Mouse (Mus musculus) gastrocnemius, postnatal 10 days (tissue): ENCODE results near the gene Med26. TPM values are rescaled to one million over a fixed set of nuclear protein-coding genes. Genes with fewer than 3 reads are reported as not detected.

ENCODE experiments used
- DNase-seq: peaks from one replicate; pipeline ENCODE4 v3.0.0; 2021; ENCODE audit warnings: mixed read lengths
- long read RNA-seq, 2 experiments: library from polyadenylated mRNA; stranded (forward); transcript quantifications; one replicate each; pipeline ENCODE4 v2.0.0; 2021
- total RNA-seq, 2 experiments: library from RNA; stranded (reverse); gene quantifications; 2 replicates each; pipeline ENCODE4 v1.2.3; 2021

Med26 gene
- total RNA-seq: 1 to 10 TPM; 7.0 to 9.3 TPM
- long read RNA-seq, experiment 1, partial matches to known transcripts: 0 of 6 reads
- long read RNA-seq, experiment 1, other reads (novel, unspliced or antisense): 3 of 6 reads
- long read RNA-seq, experiment 2, transcript Med26-201 (3 exons, 2,997 nt): major isoform, 7 of 8 reads
- long read RNA-seq, experiment 2, partial matches to known transcripts: 0 of 8 reads
- long read RNA-seq, experiment 2, other reads (novel, unspliced or antisense): 1 of 8 reads

DNA sequence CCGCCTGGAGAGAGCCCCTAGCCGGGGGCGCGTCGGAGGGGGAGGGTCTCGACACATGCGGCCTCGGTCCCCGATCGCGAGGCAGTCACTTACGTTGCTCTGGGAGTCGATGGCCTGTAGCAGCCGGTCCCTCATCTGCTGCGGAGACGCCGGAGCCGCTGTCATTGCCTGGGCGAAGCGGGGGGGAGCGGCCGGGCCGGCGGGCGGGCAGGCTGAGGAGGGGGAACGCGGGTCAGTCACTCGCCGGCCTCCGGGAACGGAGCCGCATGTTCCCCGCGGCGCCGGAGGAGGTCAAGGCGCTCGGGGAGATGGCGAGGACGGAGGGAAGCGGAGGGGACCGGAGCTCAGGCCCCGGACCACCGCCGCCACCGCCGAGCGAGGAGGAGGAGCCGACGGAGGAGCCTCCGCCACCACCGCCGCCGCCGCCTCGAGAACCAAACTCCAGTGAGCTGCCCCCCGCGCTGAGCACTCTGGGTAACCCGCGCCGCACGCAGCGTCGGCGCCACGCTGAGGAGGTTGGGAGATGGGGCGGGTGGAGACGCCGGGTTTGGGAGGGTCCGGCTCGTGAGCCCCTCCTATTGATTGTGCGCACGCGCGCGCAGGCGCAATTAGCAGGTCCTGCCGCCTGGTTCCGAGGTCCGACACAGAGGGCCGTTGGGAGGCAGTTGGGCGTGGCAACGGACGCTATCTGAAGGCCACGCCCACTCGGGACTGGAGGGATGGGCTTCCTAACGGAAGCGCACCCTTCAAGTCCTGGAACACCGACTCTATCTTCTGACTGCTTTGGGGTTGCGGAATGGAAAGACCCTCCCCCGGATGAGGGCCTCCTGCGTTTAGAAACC lies at the start of gene Med26:
Med26 (minus strand) TSS at position 469 of the 842 bp plus-strand sequence.
- DNase-seq: peak; percentile 96

DNA sequence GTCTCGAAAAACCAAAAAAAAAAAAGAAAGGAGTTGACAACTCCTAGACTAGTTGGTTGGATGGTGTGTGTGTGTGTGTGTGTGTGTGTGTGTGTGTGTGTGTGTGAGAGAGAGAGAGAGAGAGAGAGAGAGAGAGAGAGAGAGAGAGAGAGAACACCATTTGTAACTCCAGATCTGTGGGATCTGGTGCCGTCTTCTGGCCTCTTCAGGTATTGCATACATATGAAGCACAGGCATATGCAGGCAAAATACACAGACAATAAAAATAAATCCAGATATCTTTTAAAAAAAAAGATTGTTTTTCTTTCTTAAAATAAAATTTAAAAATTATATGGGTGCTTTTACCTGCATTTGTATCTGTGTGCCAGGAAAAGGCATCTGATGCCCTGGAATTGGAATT lies 42.1 kb upstream of the Med26 start:
- DNase-seq: peak; percentile 45

DNA sequence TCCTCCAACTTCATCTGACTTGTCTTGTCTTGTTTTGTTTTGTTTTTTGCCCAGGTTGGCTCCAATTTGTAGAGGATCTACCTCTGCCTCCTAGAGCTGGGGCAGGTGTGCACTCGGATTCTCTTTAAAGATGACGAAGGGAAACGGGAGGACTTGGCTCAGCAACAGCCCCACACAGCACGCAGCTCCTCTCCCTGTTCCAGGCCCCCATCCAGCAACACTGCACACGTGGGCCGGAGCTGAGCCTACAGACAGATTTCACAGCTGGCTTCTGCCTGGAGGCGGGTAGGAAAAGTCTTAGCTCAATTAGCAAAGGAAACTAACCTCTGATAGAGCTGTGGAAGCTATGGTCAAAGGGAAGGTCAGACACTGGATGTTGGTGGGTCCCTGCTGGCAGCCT lies 41.2 kb upstream of the Med26 start:
- peak; percentile 56 for DNase-seq

DNA sequence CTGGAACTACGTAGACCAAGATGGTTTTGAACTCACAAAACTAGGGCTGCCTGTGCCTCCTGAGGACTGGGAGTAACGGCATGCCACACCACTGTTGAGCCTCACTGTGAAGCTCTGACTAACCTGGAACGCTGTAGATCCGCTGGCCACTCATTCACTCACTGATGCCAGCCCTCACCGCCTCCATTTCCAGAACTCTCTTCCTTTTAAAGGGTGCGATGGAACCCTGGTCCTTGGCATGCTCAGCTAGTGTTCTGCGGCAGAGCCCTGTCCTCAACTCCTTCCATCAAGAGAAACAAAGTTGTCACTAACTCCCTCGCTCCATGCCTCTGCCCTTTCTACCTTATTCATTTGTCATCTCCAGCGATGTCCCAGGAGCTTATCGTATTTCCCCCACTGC lies 40.8 kb upstream of the Med26 start:
- DNase-seq: no peak

DNA sequence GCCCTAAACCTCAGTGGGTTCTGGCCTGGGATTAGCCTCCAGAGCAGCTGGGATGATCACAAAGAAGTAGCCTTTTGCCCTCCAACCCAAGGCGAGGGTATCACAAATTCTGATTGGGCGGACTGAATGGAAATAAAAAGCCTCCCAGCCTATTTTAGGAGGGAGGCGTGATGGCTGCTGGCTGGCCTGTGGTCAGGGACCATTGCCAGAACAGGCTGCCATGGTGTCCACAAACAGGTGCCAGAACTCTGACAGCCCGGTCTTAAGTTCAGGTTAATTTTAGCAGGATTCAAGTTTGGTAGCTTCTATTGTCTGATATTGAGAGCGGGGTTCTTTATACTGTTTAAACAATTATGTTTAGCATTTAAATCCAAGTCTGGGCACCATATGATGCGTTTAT lies 39.7 kb upstream of the Med26 start:
- DNase-seq: peak; percentile 75

DNA sequence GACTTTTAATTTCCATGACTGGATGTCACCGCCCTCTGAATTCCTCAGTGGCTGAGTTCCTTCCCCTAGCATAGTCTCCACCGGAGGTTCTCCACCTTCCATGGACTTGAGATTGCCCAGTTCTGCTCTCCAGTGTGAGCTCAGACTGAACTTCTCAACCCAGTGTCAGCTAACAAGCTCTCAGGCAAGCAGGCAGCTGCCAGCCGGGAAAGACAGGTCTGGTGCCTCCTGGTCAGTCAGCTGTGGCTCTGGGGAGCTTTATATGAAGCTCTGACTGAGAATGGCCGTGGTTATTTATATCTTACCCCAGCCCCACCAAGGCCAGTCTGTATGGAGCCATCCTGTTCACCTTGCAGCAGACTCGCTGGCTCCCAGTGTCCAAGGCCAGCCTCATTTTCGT lies 36.3 kb upstream of the Med26 start:
- no peak for DNase-seq

DNA sequence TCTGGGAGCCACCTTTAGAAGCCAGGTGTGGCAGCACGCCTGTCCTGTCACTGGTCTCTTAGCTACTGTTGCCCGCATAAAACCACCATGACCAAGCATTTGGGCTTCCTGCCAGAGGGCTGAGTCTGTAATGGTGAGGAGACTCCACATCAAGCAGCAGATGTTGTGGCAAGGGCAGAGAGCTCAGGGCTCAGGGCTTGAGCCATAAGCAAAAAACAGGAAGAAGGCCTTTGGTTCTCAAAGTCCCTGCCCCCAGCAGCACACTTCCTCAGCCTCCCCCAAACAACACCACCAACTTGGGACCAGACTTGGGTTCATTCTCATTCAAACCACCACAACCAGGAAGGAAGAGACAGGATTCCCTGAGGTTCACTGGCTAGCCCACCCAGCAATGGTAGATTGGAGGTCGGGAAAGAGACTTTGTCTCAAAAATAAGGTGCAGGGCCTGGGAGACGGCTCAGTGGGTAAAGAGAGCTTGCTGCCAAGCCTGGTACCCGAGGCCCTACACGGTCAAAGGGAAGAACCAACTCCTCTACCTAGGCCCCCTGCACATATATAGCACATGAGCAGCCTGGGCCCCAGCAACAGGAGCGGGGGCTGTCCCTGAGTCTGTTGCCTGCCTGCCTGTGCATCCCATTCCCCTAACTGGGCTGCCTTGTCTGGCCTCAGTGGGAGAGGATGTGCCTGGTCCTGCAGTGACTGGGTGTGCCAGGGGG lies 35.1 kb upstream of the Med26 start:
- peak; percentile 76 for DNase-seq

DNA sequence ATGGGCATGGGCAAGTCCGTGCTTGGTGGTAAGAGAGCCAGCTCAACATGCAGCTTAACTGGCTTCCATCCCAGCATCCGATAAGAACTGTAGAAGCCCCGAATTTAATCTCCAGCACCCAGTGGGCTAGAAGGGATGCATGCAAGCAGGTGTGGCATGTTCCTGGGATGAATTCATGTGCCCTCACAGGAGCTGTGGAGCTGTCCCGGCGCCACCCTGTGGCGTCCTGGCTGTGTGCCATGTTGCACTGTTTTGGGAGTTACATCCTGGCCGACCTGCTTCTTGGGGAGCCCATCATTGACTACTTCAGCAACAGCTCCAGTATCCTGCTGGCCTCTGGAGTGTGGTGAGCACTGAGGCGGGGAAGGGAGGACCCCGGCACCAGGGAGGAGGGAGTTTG lies 31.3 kb upstream of the Med26 start:
- no peak for DNase-seq

DNA sequence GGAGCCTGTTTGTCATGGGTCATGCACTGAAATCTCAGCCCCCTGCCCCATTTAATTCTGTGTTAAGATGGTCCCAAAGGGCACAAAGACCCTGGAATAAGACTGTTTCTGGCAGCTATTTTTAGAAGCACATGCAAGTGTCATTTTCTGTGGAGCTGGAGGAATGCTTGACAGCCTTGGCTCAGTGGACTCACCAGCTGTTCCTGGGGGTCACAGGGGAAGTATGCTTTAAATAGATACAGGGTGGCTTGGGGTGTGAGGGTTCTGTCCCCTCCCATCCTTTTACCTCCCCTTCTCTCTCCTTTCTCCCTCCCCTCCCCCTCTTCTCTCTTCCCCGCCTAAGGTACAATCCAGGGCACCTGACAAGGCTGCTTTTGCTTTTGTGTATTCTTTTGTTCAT lies 29.9 kb upstream of the Med26 start:
- no peak for DNase-seq

DNA sequence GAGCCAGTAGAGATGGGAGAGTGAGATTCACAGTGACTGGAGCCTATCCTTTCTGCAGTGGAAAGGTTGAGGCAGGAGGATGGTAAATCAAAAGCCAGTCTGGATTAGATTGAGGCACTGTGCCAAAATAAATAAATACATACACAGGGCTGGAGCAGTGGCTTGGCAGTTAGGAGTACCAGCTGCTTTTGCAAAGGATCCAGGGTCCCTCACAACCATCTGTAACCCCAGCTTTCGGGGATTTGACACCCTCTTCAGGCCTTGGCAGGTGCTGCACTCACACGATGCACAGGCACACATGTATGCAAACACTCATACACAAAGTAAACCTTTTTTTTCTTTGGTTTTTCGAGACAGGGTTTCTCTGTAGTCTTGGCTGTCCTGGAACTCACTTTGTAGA lies 29.2 kb upstream of the Med26 start:
- no peak for DNase-seq

DNA sequence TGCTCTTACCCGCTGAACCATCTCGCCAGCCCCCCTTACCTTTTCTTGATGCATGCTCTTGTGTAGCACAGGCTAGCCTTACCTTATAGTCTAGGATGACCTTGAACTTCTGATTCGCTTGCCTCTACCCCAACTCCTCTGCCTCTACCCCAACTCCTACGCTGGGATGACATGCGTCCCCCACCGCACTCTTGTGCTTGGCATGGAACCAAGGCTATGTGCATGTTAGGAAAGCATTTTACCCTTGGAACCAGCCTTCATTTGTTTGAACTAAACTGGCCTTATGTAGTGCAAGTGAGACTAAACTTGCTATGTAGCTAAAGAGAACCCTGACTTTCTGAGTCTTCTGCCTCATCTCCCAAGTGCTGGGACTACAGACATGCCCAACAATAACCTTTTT lies 27.8 kb upstream of the Med26 start:
- no peak for DNase-seq

DNA sequence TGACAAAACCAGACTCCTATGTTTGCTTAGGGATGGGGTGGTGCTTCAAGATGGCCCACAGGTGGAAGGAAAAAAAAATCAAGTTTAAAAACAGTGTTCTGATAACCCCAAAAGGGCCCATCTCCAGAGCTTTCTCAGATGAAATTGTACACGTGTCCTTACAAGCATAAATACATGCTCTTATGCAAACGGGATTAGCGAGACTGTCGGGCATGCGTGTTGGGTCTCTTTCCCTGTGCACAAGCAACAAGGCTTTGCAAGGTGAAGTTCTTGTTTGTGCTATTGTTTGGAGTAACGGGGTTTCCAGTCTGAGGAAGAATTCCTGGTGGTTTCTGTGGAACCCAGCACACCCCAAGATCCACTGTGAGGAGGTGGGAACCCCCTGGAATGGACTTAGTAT lies 25.4 kb upstream of the Med26 start:
- DNase-seq: no peak

DNA sequence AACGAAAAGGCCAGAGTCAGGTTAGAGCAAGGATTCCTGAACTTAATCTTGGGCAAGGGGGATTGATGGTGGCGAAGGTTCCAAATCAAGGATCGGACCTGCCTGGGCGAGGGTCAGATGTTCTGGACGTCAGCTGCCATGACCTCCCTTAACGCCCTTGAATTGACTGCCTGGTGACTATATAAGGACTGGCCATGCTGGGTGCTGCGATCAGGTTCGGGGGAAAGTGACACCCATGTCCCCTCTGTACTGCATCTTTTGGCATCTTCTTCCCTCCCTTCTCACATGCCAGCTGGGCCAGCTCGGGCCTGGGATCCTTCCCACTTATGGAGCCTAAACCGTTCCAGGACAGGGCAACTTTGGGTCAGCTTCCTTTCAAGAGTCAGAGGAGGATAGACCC lies 24.4 kb upstream of the Med26 start:
- peak; percentile 51 for DNase-seq

DNA sequence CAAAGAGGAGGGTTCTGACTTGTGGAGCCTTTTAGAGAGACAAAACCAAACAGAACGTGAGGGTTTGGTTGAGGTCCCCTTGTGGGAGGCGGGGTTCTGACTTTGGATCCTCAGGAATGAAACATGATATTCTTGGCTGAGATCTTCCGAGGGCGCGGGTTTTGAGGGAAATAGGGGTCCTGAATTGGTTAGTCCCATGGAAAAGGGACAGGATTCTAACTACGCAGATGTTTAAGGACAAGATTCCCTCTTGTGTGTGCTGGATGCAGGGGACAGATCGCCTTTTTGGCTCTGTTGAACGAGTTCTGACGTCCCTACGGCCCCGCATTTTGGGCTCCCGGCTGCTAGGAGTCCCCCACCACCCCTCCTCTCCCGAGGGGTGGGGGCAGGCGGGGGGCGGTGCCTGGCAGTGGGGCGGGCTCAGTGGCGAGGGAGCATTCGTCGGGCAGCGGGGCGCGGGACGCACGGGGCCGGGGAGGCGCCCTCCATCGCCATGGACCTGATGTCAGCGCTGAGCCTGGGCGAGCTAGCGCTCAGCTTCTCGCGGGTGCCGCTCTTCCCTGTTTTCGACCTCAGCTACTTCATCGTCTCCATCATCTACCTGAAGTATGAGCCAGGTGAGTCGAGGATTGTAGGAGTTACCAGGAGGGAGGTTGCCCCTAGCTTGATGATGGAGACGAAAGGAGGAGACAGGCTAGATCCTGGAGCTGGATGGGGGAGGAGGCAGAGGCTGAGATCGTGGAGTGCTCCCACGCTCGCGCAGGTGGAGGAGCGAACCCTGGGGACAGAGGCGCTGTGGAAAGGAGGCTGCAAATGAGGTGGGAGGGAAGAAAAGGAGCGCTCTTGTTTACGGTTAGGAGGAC lies 23.8 kb upstream of the Med26 start, which contains the start of gene Tmem38a:
Tmem38a (plus strand) TSS at position 445 of the 863 bp plus-strand sequence.
- DNase-seq: peak; percentile 88

DNA sequence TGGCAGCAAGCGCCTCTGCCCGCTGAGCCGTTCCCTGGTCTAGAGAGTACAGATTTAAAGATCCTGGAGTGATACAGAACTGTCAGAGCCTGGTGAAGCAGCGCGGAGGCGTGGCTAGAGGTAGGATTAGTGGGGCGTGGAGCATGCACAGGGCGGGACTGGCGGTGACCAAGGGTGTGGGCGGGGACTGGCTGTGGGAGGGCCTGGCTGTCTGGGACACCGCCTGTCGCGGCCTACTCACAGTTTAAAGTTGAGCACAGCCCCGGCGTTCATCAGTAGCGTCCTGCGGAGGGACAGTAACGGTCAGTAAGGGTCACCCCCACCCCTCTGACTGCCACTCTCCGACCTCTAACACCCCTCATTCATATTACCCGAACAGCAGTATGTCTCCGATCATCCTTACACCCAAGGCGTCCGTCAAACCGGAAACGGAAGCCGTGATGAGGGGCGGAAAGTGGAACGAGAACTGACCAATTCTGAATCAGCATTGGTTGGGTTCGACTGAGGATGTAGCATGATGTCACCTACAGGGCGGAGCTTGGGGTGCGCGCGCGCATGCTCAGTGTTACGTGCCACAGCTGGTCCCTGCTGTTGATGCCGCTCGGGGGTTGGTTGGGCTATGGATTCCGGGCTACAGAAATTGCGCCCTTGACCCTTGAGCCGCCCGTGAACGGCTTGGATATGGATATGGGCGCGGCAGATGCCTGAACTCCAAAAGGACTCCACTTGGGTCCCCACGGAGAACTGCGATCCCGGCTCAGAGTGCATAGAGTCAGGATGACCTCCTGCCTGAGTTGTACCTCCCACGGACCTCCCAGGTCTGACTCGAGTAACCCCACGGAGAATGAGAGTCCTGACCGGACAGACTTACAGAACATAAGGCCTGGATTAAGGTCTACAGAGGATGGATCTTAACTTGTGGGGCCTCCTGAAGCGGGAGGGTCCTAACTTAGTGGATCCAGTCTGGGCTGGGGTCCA lies 22.9 kb upstream of the Med26 start, which contains the start of gene Smim7:
Smim7 (minus strand) TSS at position 456 of the 978 bp plus-strand sequence.
- DNase-seq: peak; percentile 98

DNA sequence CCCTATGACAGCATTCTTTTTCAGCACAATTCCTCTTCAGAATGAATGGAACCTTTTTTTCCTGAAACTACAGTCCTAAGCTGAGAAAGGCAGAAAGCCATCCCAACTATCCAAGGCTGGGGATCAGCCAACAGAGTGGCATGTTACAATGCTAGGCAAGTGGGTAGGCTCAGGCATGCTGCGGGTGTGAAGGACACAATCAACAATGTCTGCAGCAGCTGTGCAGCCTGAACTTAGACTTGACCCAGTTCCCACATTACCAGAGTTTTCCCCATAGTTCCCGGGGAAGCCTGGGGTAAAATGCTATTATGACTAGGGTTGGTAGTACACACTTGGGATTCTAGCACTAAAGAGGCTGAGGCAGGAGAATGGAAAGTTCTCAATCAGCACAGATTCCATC lies 17.9 kb upstream of the Med26 start:
- no peak for DNase-seq

DNA sequence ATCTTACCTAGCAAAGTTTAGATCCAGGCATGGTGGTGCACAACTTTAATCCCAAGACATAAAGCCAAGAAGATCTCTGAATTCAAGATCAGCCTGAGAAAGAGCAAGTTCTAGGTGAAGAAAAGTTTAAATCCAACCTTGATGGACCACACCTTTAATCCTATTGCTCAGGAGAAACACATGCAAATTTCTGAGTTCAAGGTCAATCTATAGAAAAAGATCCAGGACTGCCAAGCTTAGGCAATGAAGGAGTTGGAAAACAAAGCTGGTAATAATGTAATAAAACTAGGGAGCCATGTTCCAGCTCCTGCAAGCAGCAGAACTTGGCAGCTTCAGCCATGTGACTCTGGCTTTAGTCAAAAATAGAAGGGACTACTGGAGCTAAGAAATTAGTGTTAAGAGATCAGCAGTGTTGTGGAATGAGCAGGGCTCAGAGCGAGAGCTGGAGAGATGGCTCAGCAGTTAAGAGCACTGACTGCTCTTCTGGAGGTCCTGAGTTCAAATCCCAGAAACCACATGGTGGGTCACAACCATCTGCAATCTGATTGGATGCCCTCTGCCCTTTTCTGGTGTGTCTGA lies 13.1 kb upstream of the Med26 start:
- DNase-seq: no peak

DNA sequence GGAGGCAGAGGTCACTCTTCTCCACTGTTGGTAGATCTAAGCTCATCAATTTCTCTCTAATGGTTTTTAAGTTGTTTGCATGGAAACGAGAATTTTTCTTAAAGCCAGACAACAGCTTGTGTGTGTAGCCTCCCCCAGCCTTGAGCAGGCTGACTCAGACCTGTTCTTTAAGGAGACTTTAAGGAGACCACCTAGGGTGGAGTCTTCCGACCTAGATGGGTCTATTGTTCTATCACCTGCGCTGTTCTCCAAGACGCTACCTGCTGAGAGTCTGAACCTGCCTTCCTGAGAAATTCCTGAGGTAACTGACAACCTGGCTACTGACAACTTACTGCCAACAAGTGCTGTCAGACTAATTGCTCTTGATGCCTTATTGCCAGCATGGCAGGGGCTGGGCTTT lies 7.7 kb upstream of the Med26 start:
- DNase-seq: no peak

DNA sequence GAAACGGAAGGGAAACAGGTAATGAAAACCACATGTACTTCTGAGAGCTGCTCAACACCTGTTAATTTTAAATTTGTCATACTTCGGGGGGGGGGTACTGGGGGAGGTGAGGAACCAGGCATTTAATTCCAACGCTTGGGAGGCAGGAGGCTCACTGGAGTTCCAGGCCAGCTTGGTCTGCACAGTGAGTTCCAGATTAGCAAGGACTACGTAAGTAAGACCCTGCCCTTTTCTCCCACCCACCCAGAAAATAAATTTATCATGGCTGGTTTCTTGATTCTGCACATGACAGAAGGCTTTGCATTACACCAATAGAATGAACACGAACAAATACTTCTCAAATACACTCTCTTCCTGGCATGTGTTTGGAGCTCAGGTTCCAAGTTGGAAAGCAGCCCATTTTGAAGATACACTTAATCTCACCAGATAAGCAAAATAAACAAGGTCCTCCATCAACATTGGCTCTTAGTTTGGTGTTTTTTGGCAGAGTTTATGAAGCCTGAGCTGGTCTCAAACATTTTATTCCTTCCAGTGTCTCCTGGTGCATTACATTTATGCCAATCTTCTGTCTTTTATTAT lies 1.3 kb upstream of the Med26 start:
- DNase-seq: no peak
